Mouse (Mus musculus): ENCODE data around the gene Olfr191. TPM values are rescaled to one million over a fixed set of nuclear protein-coding genes. Genes with fewer than 3 reads are reported as not detected.
"Not testable (repeated sequence)": the region's sequence is repeated elsewhere in the genome, so short reads cannot be mapped to it uniquely, and the experiment has no call there.

Gene Olfr191
- not detected in 2 replicates for polyA plus RNA-seq (2015; fragmentation: Nextera tagmentation; extraction: Ambion mirVana)

GRCm38 (mm10) chr16:59089722-59090121, at the start of gene Olfr191:
TSS of gene Olfr191 (minus strand) at chr16:59089822.
- WGBS: 62% methylated on average over 1 of the region's 1 CpGs

DNA sequence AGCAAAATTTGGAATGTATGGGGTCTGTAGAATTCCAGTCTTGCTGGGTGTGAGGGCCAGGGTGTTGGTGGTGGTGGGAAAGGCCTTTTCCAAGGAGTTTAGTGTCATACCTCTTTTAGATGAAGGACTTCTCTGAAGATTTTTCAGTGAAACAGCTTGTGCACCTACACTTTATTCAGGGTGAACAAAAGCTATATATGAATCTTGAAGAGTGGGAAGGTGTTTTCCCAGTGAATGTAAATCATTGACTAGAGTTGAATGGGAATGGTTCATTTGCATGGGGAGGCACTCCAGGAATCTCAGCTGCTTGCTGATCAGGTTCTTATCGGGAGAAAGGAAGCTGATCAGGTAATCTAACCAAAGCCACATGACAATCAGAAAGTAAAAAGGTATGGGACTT, 41.1 kb upstream of the Olfr191 start:
- Histone ChIP-seq H3K36me3 (ENCODE audit: control insufficient read depth, insufficient read depth) (no peaks in the 10 kb centered on the region), H3K4me1 (replicated peaks; ENCODE audit: control insufficient read depth, insufficient read depth, low read length) (no peaks in the 10 kb centered on the region), H3K9ac (ENCODE audit: low read depth, low read length) (no peak overlapping the region), H3K27me3 (replicated peaks; ENCODE audit: control insufficient read depth, insufficient read depth, low read length) (no peaks in the 10 kb centered on the region), H3K27ac (ENCODE audit: low read depth, low read length) (no peak overlapping the region), H3K4me2 (replicated peaks; ENCODE audit: low read depth) (no peak overlapping the region), H3K4me3 (ENCODE audit: low read depth, low read length) (no peak overlapping the region), H3K9me3 (ENCODE audit: control insufficient read depth) (no peaks in the 10 kb centered on the region)
- ATAC-seq: 0 out of 2 replicates have a peak, but pooled peaks have one; percentile 33
- 65% methylated on average over 1 of the region's 1 CpGs for WGBS
- no peak for TF ChIP-seq CTCF (IDR thresholded peaks at IDR 0.05; ENCODE audit: low read depth)

More at GRCm38 (mm10) chr16:59089722-59090121, at the start of gene Olfr191:
- not testable (repeated sequence) for H3K27ac ChIP-seq (ENCODE audit: low read depth, low read length); ATAC-seq; H3K4me3 ChIP-seq (ENCODE audit: low read depth, low read length); H3K9ac ChIP-seq (ENCODE audit: low read depth, low read length); H3K27me3 ChIP-seq (replicated peaks; ENCODE audit: control insufficient read depth, insufficient read depth, low read length); H3K4me1 ChIP-seq (replicated peaks; ENCODE audit: control insufficient read depth, insufficient read depth, low read length); H3K4me2 ChIP-seq (replicated peaks; ENCODE audit: low read depth); H3K36me3 ChIP-seq (ENCODE audit: control insufficient read depth, insufficient read depth); H3K9me3 ChIP-seq (ENCODE audit: control insufficient read depth)

- Histone ChIP-seq H3K4me3 (ENCODE audit: low read depth, low read length) (no peak within 1 kb of the TSS), H3K4me1 (replicated peaks; ENCODE audit: control insufficient read depth, insufficient read depth, low read length) (no peaks in the 10 kb centered on the region), H3K27ac (ENCODE audit: low read depth, low read length) (no peak within 1 kb of the TSS)
Measured at GRCm38 (mm10) chr16:59120969-59121368, 31.3 kb upstream of the Olfr191 start, which contains the start of gene Olfr194. TSS of gene Olfr194 (minus strand) at chr16:59121069.

GRCm38 (mm10) chr16:59111781-59112180, 22.2 kb upstream of the Olfr191 start, which contains the start of gene Olfr193:
TSS of gene Olfr193 (minus strand) at chr16:59111881.
- WGBS: 95% methylated on average over 1 of the region's 1 CpGs
- H3K9ac ChIP-seq (ENCODE audit: low read depth, low read length): no peak within 1 kb of the TSS
- TF ChIP-seq CTCF (IDR thresholded peaks at IDR 0.05; ENCODE audit: low read depth): no peak
- H3K9me3 ChIP-seq (ENCODE audit: control insufficient read depth): no peaks in the 10 kb centered on the region
- H3K27me3 ChIP-seq (replicated peaks; ENCODE audit: control insufficient read depth, insufficient read depth, low read length): no peaks in the 10 kb centered on the region
- H3K4me3 ChIP-seq (ENCODE audit: low read depth, low read length): no peak within 1 kb of the TSS
- no peak for ATAC-seq
- H3K4me2 ChIP-seq (replicated peaks; ENCODE audit: low read depth): no peak within 1 kb of the TSS
- no peaks in the 10 kb centered on the region for H3K36me3 ChIP-seq (ENCODE audit: control insufficient read depth, insufficient read depth)
- H3K4me1 ChIP-seq (replicated peaks; ENCODE audit: control insufficient read depth, insufficient read depth, low read length): no peaks in the 10 kb centered on the region
- no peak within 1 kb of the TSS for H3K27ac ChIP-seq (ENCODE audit: low read depth, low read length)

More at GRCm38 (mm10) chr16:59120969-59121368, 31.3 kb upstream of the Olfr191 start, which contains the start of gene Olfr194:
- H3K9ac ChIP-seq (ENCODE audit: low read depth, low read length): no peak within 1 kb of the TSS
- ATAC-seq: no peak
- no peak for TF ChIP-seq CTCF (IDR thresholded peaks at IDR 0.05; ENCODE audit: low read depth)
- no peaks in the 10 kb centered on the region for H3K36me3 ChIP-seq (ENCODE audit: control insufficient read depth, insufficient read depth)
- H3K27me3 ChIP-seq (replicated peaks; ENCODE audit: control insufficient read depth, insufficient read depth, low read length): no peaks in the 10 kb centered on the region
- H3K9me3 ChIP-seq (ENCODE audit: control insufficient read depth): no peaks in the 10 kb centered on the region
- H3K4me2 ChIP-seq (replicated peaks; ENCODE audit: low read depth): no peak within 1 kb of the TSS

- not testable (repeated sequence) for H3K4me1 ChIP-seq (replicated peaks; ENCODE audit: control insufficient read depth, insufficient read depth, low read length); ATAC-seq; H3K4me2 ChIP-seq (replicated peaks; ENCODE audit: low read depth); H3K27me3 ChIP-seq (replicated peaks; ENCODE audit: control insufficient read depth, insufficient read depth, low read length); H3K27ac ChIP-seq (ENCODE audit: low read depth, low read length); H3K4me3 ChIP-seq (ENCODE audit: low read depth, low read length); H3K9me3 ChIP-seq (ENCODE audit: control insufficient read depth); H3K9ac ChIP-seq (ENCODE audit: low read depth, low read length); H3K36me3 ChIP-seq (ENCODE audit: control insufficient read depth, insufficient read depth)
- WGBS: 39% methylated on average over 5 of the region's 5 CpGs
Measured at GRCm38 (mm10) chr16:59108522-59108921, 18.9 kb upstream of the Olfr191 start.

DNA sequence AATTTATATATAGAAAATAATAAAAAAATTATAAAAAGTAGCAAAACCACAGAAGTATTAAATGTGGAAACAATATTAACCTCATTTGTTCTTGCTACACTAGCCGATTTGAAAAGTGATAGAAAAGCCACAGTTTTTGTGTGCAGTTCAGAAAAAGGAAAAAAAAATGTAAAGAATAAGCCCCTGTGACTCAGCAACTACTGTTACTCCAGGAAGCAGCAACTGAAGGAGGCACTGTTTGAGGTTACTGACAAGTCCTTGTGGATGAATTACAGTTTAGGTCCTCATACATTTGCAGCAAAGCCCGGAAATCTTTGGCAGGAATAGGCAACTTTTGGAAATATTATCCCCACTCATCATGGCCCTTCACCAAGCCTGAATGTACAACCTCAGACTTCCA, 15.7 kb upstream of the Olfr191 start:
- Histone ChIP-seq H3K9ac (ENCODE audit: low read depth, low read length) (no peak overlapping the region), H3K27ac (ENCODE audit: low read depth, low read length) (no peak overlapping the region), H3K4me1 (replicated peaks; ENCODE audit: control insufficient read depth, insufficient read depth, low read length) (no peaks in the 10 kb centered on the region), H3K27me3 (replicated peaks; ENCODE audit: control insufficient read depth, insufficient read depth, low read length) (no peaks in the 10 kb centered on the region), H3K9me3 (ENCODE audit: control insufficient read depth) (no peaks in the 10 kb centered on the region), H3K4me3 (ENCODE audit: low read depth, low read length) (no peak overlapping the region), H3K36me3 (ENCODE audit: control insufficient read depth, insufficient read depth) (no peaks in the 10 kb centered on the region), H3K4me2 (replicated peaks; ENCODE audit: low read depth) (no peak overlapping the region)
- TF ChIP-seq CTCF (IDR thresholded peaks at IDR 0.05; ENCODE audit: low read depth): no peak
- 79% methylated on average over 2 of the region's 2 CpGs for WGBS
- no peak for ATAC-seq

GRCm38 (mm10) chr16:59081113-59081512, 8.5 kb downstream of the Olfr191 start:
- not testable (repeated sequence) for H3K27ac ChIP-seq (ENCODE audit: low read depth, low read length); H3K27me3 ChIP-seq (replicated peaks; ENCODE audit: control insufficient read depth, insufficient read depth, low read length); ATAC-seq; H3K4me2 ChIP-seq (replicated peaks; ENCODE audit: low read depth); H3K9ac ChIP-seq (ENCODE audit: low read depth, low read length); H3K4me1 ChIP-seq (replicated peaks; ENCODE audit: control insufficient read depth, insufficient read depth, low read length); H3K9me3 ChIP-seq (ENCODE audit: control insufficient read depth); H3K36me3 ChIP-seq (ENCODE audit: control insufficient read depth, insufficient read depth); H3K4me3 ChIP-seq (ENCODE audit: low read depth, low read length)
- 91% methylated on average over 2 of the region's 2 CpGs for WGBS
